Mouse (Mus musculus): Measurements from ENCODE around the gene Mapkapk3. TPM values are rescaled to one million over a fixed set of nuclear protein-coding genes. Genes with fewer than 3 reads are reported as not detected.

The Mapkapk3 gene
- polyA plus RNA-seq, 1 experiment from 2014 or later, result 17.1 TPM

GRCm38 (mm10) chr9:107288711-107289110 is 966 bp downstream of the Mapkapk3 start:
- Histone ChIP-seq H3K9me3 (ENCODE audit: control insufficient read depth, low read length) (no peaks in the 10 kb centered on the region), H3K9ac (ENCODE audit: low read depth, low read length) (peak overlapping the region; percentile 61), H3K4me1 (replicated peaks; ENCODE audit: control insufficient read depth, insufficient read depth, low read length) (peaks cover 30% of the 10 kb centered on the region), H3K4me3 (ENCODE audit: low read depth, low read length) (peak overlapping the region; percentile 62), H3K4me2 (peak overlapping the region; percentile 92), H3K36me3 (ENCODE audit: control insufficient read depth, insufficient read depth, low read length) (no peaks in the 10 kb centered on the region), H3K27ac (ENCODE audit: low read depth, low read length) (peak overlapping the region; percentile 68), H3K27me3 (replicated peaks; ENCODE audit: control insufficient read depth, insufficient read depth, low read length) (peaks cover 3% of the 10 kb centered on the region; the same call in 1 of the 2 replicates)
- WGBS, result 20% methylated on average over 8 of the region's 8 CpGs
- ATAC-seq (replicated peaks; ENCODE audit: low FRiP score), result peak; percentile 76
- no peak for DNase-seq (ENCODE audit: low spot score)

- Histone ChIP-seq H3K4me1 (replicated peaks; ENCODE audit: control insufficient read depth, insufficient read depth, low read length) (peaks cover 30% of the 10 kb centered on the region), H3K9me3 (ENCODE audit: control insufficient read depth, low read length) (no peaks in the 10 kb centered on the region), H3K36me3 (ENCODE audit: control insufficient read depth, insufficient read depth, low read length) (no peaks in the 10 kb centered on the region), H3K4me3 (ENCODE audit: low read depth, low read length) (peak overlapping the region; percentile 62), H3K4me2 (peak overlapping the region; percentile 92), H3K27ac (ENCODE audit: low read depth, low read length) (peak overlapping the region; percentile 21; the same call in 1 of the 2 replicates), H3K9ac (ENCODE audit: low read depth, low read length) (no peak overlapping the region; the same call in 1 of the 2 replicates), H3K27me3 (replicated peaks; ENCODE audit: control insufficient read depth, insufficient read depth, low read length) (peaks cover 3% of the 10 kb centered on the region; the same call in 1 of the 2 replicates)
- DNase-seq (ENCODE audit: low spot score) (no peak), ATAC-seq (replicated peaks; ENCODE audit: low FRiP score) (no peak)
- 75% methylated on average over 14 of the region's 14 CpGs for WGBS
Measured at GRCm38 (mm10) chr9:107288105-107288650, 1.5 kb downstream of the Mapkapk3 start.

GRCm38 (mm10) chr9:107287294-107287693 is 2.4 kb downstream of the Mapkapk3 start:
- Histone ChIP-seq H3K9me3 (ENCODE audit: control insufficient read depth, low read length) (no peaks in the 10 kb centered on the region), H3K27ac (ENCODE audit: low read depth, low read length) (no peak overlapping the region), H3K9ac (ENCODE audit: low read depth, low read length) (no peak overlapping the region), H3K27me3 (replicated peaks; ENCODE audit: control insufficient read depth, insufficient read depth, low read length) (peaks cover 3% of the 10 kb centered on the region; the same call in 1 of the 2 replicates), H3K4me3 (ENCODE audit: low read depth, low read length) (no peak overlapping the region), H3K4me2 (peak overlapping the region; percentile 92), H3K36me3 (ENCODE audit: control insufficient read depth, insufficient read depth, low read length) (no peaks in the 10 kb centered on the region), H3K4me1 (replicated peaks; ENCODE audit: control insufficient read depth, insufficient read depth, low read length) (peaks cover 30% of the 10 kb centered on the region)
- DNase-seq (ENCODE audit: low spot score) (no peak), ATAC-seq (replicated peaks; ENCODE audit: low FRiP score) (no peak; the same call in 1 of the 2 replicates)
- WGBS, result 55% methylated on average over 2 of the region's 2 CpGs

GRCm38 (mm10) chr9:107285009-107285408 is 4.7 kb downstream of the Mapkapk3 start:
- 17% methylated on average over 3 of the region's 3 CpGs for WGBS
- DNase-seq (ENCODE audit: low spot score) (no peak), ATAC-seq (replicated peaks; ENCODE audit: low FRiP score) (no peak)
- Histone ChIP-seq H3K36me3 (ENCODE audit: control insufficient read depth, insufficient read depth, low read length) (no peaks in the 10 kb centered on the region), H3K9me3 (ENCODE audit: control insufficient read depth, low read length) (no peaks in the 10 kb centered on the region), H3K4me2 (no peak overlapping the region), H3K27me3 (replicated peaks; ENCODE audit: control insufficient read depth, insufficient read depth, low read length) (no peaks in the 10 kb centered on the region), H3K4me1 (replicated peaks; ENCODE audit: control insufficient read depth, insufficient read depth, low read length) (peaks cover 38% of the 10 kb centered on the region), H3K27ac (ENCODE audit: low read depth, low read length) (no peak overlapping the region), H3K4me3 (ENCODE audit: low read depth, low read length) (no peak overlapping the region), H3K9ac (ENCODE audit: low read depth, low read length) (no peak overlapping the region)

- DNase-seq (ENCODE audit: low spot score) (no peak), ATAC-seq (replicated peaks; ENCODE audit: low FRiP score) (no peak)
- no peaks in the 10 kb centered on the region for H3K9me3 ChIP-seq (ENCODE audit: control insufficient read depth, low read length)
- no peak overlapping the region for H3K27ac ChIP-seq (ENCODE audit: low read depth, low read length)
- no peaks in the 10 kb centered on the region for H3K27me3 ChIP-seq (replicated peaks; ENCODE audit: control insufficient read depth, insufficient read depth, low read length)
- no peak overlapping the region for H3K9ac ChIP-seq (ENCODE audit: low read depth, low read length)
- no peaks in the 10 kb centered on the region for H3K36me3 ChIP-seq (ENCODE audit: control insufficient read depth, insufficient read depth, low read length)
- H3K4me2 ChIP-seq, result no peak overlapping the region
- peaks cover 41% of the 10 kb centered on the region for H3K4me1 ChIP-seq (replicated peaks; ENCODE audit: control insufficient read depth, insufficient read depth, low read length)
- no peak overlapping the region for H3K4me3 ChIP-seq (ENCODE audit: low read depth, low read length)
- 81% methylated on average over 9 of the region's 9 CpGs for WGBS
Measured at GRCm38 (mm10) chr9:107282951-107283350, 6.7 kb downstream of the Mapkapk3 start.

- ATAC-seq (replicated peaks; ENCODE audit: low FRiP score), result no peak
- Histone ChIP-seq H3K36me3 (ENCODE audit: control insufficient read depth, insufficient read depth, low read length) (no peaks in the 10 kb centered on the region), H3K27me3 (replicated peaks; ENCODE audit: control insufficient read depth, insufficient read depth, low read length) (no peaks in the 10 kb centered on the region), H3K4me2 (no peak overlapping the region), H3K4me1 (replicated peaks; ENCODE audit: control insufficient read depth, insufficient read depth, low read length) (peaks cover 26% of the 10 kb centered on the region), H3K27ac (ENCODE audit: low read depth, low read length) (no peak overlapping the region), H3K9ac (ENCODE audit: low read depth, low read length) (no peak overlapping the region), H3K9me3 (ENCODE audit: control insufficient read depth, low read length) (no peaks in the 10 kb centered on the region), H3K4me3 (ENCODE audit: low read depth, low read length) (no peak overlapping the region)
- 79% methylated on average over 5 of the region's 5 CpGs for WGBS
- no peak for DNase-seq (ENCODE audit: low spot score)
Measured at GRCm38 (mm10) chr9:107281241-107281987, 8.3 kb downstream of the Mapkapk3 start.

- H3K4me2 ChIP-seq, result peak overlapping the region; percentile 55
- no peaks in the 10 kb centered on the region for H3K27me3 ChIP-seq (replicated peaks; ENCODE audit: control insufficient read depth, insufficient read depth, low read length)
- H3K9ac ChIP-seq (ENCODE audit: low read depth, low read length), result no peak overlapping the region
- peaks cover 22% of the 10 kb centered on the region for H3K4me1 ChIP-seq (replicated peaks; ENCODE audit: control insufficient read depth, insufficient read depth, low read length)
- H3K4me3 ChIP-seq (ENCODE audit: low read depth, low read length), result 0 out of 2 replicates have a peak overlapping the region, but pooled peaks have one; percentile 1
- ATAC-seq (replicated peaks; ENCODE audit: low FRiP score) (peak; percentile 60), DNase-seq (ENCODE audit: low spot score) (peak; percentile 54)
- WGBS, result 25% methylated on average over 13 of the region's 13 CpGs
- H3K9me3 ChIP-seq (ENCODE audit: control insufficient read depth, low read length), result no peaks in the 10 kb centered on the region
- peak overlapping the region; percentile 46; the same call in 1 of the 2 replicates for H3K27ac ChIP-seq (ENCODE audit: low read depth, low read length)
- H3K36me3 ChIP-seq (ENCODE audit: control insufficient read depth, insufficient read depth, low read length), result no peaks in the 10 kb centered on the region
Measured at GRCm38 (mm10) chr9:107280322-107281027, 9.2 kb downstream of the Mapkapk3 start.

- no peak for DNase-seq (ENCODE audit: low spot score)
- no peak overlapping the region for H3K9ac ChIP-seq (ENCODE audit: low read depth, low read length)
Measured at GRCm38 (mm10) chr9:107279378-107280321, 10.0 kb downstream of the Mapkapk3 start.

More at GRCm38 (mm10) chr9:107279378-107280321, 10.0 kb downstream of the Mapkapk3 start:
- no peaks in the 10 kb centered on the region for H3K36me3 ChIP-seq (ENCODE audit: control insufficient read depth, insufficient read depth, low read length)
- H3K4me1 ChIP-seq (replicated peaks; ENCODE audit: control insufficient read depth, insufficient read depth, low read length), result peaks cover 19% of the 10 kb centered on the region
- peak; percentile 48 for ATAC-seq (replicated peaks; ENCODE audit: low FRiP score)
- 22% methylated on average over 16 of the region's 16 CpGs for WGBS
- H3K4me3 ChIP-seq (ENCODE audit: low read depth, low read length), result 0 out of 2 replicates have a peak overlapping the region, but pooled peaks have one; percentile 1
- peak overlapping the region; percentile 46; the same call in 1 of the 2 replicates for H3K27ac ChIP-seq (ENCODE audit: low read depth, low read length)
- H3K9me3 ChIP-seq (ENCODE audit: control insufficient read depth, low read length), result no peaks in the 10 kb centered on the region
- H3K27me3 ChIP-seq (replicated peaks; ENCODE audit: control insufficient read depth, insufficient read depth, low read length), result no peaks in the 10 kb centered on the region
- H3K4me2 ChIP-seq, result peak overlapping the region; percentile 55

Measured in liver, embryonic 11.5 days (tissue).